Mouse (Mus musculus) hindbrain, embryonic 12.5 days (tissue): Measurements from ENCODE around the gene Rtn4rl1. TPM values are rescaled to one million over a fixed set of nuclear protein-coding genes. Genes with fewer than 3 reads are reported as not detected.

ENCODE experiments used
- ATAC-seq: fragments of 200-750 bp; cut with Nextera tagmentation; 2 replicates; pipeline ENCODE4 v1.8.0; 2017; ENCODE audit warnings: moderate TSS enrichment; ENCODE audit not compliant: low FRiP score
- H3K27ac ChIP-seq: fragments of 300-500 bp; sonication (generic); 2 replicates; pipeline ENCODE4 v1.5.1; 2016; ENCODE audit warnings: mild to moderate bottlenecking
- H3K27me3 ChIP-seq: fragments of 300-500 bp; sonication (generic); 2 replicates; pipeline ENCODE4 v1.6.1; 2016; ENCODE audit warnings: mild to moderate bottlenecking
- H3K36me3 ChIP-seq: fragments of 300-500 bp; sonication (generic); 2 replicates; pipeline ENCODE4 v1.6.1; 2016; ENCODE audit warnings: mild to moderate bottlenecking
- H3K4me1 ChIP-seq: fragments of 300-500 bp; sonication (generic); 2 replicates; pipeline ENCODE4 v1.6.1; 2016
- H3K4me2 ChIP-seq: fragments of 300-500 bp; sonication (generic); replicated peaks from 2 replicates; pipeline ENCODE4 v1.6.1; 2016; ENCODE audit warnings: mild to moderate bottlenecking
- H3K4me3 ChIP-seq: fragments of 300-500 bp; sonication (generic); 2 replicates; pipeline ENCODE4 v1.5.1; 2016; ENCODE audit warnings: mild to moderate bottlenecking
- H3K9ac ChIP-seq: fragments of 300-500 bp; sonication (generic); 2 replicates; pipeline ENCODE4 v1.6.1; 2016; ENCODE audit warnings: mild to moderate bottlenecking, moderate library complexity
- H3K9me3 ChIP-seq: fragments of 300-500 bp; sonication (generic); replicated peaks from 2 replicates; pipeline ENCODE4 v1.6.1; 2016; ENCODE audit warnings: mild to moderate bottlenecking
- whole genome bisulfite sequencing: fragments of 180-500 bp; shearing (Covaris S2); methylation state at CpG from one replicate; pipeline ENCODE4 v1.1.7; 2016; 5-methylcytosine and 5-hydroxymethylcytosine counted together
- polyA plus RNA-seq: library from polyadenylated mRNA; unstranded; fragments of >200 nt; fragmentation: Nextera tagmentation; extraction: Ambion mirVana; gene quantifications from 2 replicates; pipeline ENCODE4 v1.2.1, GENCODE M21; 2016

The Rtn4rl1 gene
- polyA plus RNA-seq, 1 experiment from 2014 or later, result 5.1 TPM

- WGBS, result 78% methylated on average over 6 of the region's 6 CpGs
- ATAC-seq, result no peak
- no peak overlapping the region for H3K4me3 ChIP-seq
These were observed 35.7 kb downstream of the Rtn4rl1 start for GRCm38 (mm10) chr11:75229289-75229688.

GRCm38 (mm10) chr11:75230272-75230760, 36.7 kb downstream of the Rtn4rl1 start:
- H3K27ac ChIP-seq, result no peak overlapping the region
- ATAC-seq, result no peak
- H3K9ac ChIP-seq, result no peak overlapping the region
- no peak overlapping the region for H3K4me2 ChIP-seq
- H3K4me1 ChIP-seq, result peaks cover 14% of the 10 kb centered on the region; the same call in 1 of the 2 replicates
- H3K9me3 ChIP-seq, result no peaks in the 10 kb centered on the region
- H3K36me3 ChIP-seq, result no peaks in the 10 kb centered on the region
- H3K27me3 ChIP-seq, result peaks cover 22% of the 10 kb centered on the region
- H3K4me3 ChIP-seq, result no peak overlapping the region
- WGBS, result 95% methylated on average over 6 of the region's 6 CpGs

More at GRCm38 (mm10) chr11:75229289-75229688, 35.7 kb downstream of the Rtn4rl1 start:
- Histone ChIP-seq H3K27me3 (peaks cover 15% of the 10 kb centered on the region; the same call in 1 of the 2 replicates), H3K4me2 (no peak overlapping the region), H3K9me3 (no peaks in the 10 kb centered on the region), H3K4me1 (peaks cover 7% of the 10 kb centered on the region; the same call in 1 of the 2 replicates), H3K9ac (no peak overlapping the region), H3K27ac (no peak overlapping the region), H3K36me3 (no peaks in the 10 kb centered on the region)

DNA sequence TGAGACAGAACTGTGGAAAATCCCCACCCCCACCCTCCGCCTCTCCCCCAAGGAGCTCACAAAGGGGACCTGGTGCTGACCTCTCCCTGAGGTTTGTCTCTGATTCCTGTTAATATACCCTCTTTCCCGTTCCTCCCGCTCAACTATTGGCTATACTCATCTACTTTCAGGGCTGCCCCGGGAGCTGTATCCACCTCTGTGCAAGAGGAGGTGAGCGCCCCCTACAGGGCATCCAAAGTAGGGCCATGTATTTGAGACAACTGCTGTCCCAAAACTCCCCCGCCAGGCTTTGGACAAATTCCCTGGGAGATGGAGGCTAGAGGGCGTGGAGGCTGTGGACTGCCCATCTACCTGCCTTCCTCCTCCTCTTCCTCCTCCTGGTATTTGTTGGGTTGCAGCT, 38.2 kb downstream of the Rtn4rl1 start:
- Histone ChIP-seq H3K27me3 (peaks cover 31% of the 10 kb centered on the region), H3K4me2 (no peak overlapping the region), H3K9me3 (no peaks in the 10 kb centered on the region), H3K4me3 (no peak overlapping the region), H3K27ac (no peak overlapping the region), H3K36me3 (no peaks in the 10 kb centered on the region), H3K9ac (no peak overlapping the region), H3K4me1 (peaks cover 14% of the 10 kb centered on the region; the same call in 1 of the 2 replicates)
- ATAC-seq, result no peak
- WGBS, result 9% methylated on average over 7 of the region's 7 CpGs

DNA sequence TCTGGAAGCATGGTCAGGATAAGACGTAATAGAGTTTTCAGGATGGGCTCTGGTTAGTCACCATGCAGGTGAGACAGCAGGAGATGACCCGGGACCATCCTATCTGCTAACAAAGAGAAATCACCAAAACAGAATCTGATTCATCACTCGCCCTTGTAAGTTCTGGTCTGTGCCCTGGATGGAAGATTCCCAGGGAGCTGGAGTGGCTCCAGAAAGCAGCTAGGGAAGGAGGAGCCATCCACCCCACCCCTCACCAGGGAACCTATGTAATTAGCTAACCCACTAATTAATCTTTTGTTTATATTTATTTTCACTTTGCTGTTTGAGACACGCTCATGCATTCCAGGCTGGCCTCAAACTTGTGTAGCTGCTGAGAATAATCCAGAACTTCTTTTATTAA, 38.9 kb downstream of the Rtn4rl1 start:
- H3K9me3 ChIP-seq, result no peaks in the 10 kb centered on the region
- 75% methylated on average over 4 of the region's 4 CpGs for WGBS
- peaks cover 31% of the 10 kb centered on the region for H3K27me3 ChIP-seq
- no peaks in the 10 kb centered on the region for H3K36me3 ChIP-seq
- H3K4me3 ChIP-seq, result no peak overlapping the region
- H3K4me1 ChIP-seq, result peaks cover 14% of the 10 kb centered on the region; the same call in 1 of the 2 replicates
- no peak for ATAC-seq
- H3K27ac ChIP-seq, result no peak overlapping the region
- no peak overlapping the region for H3K9ac ChIP-seq
- H3K4me2 ChIP-seq, result no peak overlapping the region

- H3K36me3 ChIP-seq, result no peaks in the 10 kb centered on the region
- no peak overlapping the region for H3K4me3 ChIP-seq
- H3K27me3 ChIP-seq, result peaks cover 31% of the 10 kb centered on the region
- 11% methylated on average over 16 of the region's 16 CpGs for WGBS
- peaks cover 14% of the 10 kb centered on the region; the same call in 1 of the 2 replicates for H3K4me1 ChIP-seq
- H3K27ac ChIP-seq, result no peak overlapping the region
- H3K9me3 ChIP-seq, result no peaks in the 10 kb centered on the region
- no peak overlapping the region for H3K9ac ChIP-seq
- no peak for ATAC-seq
- H3K4me2 ChIP-seq, result 0 out of 2 replicates have a peak overlapping the region, but pooled peaks have one; percentile 8
These were observed 41.2 kb downstream of the Rtn4rl1 start for GRCm38 (mm10) chr11:75234745-75235144.

- WGBS, result 70% methylated on average over 13 of the region's 13 CpGs
- Histone ChIP-seq H3K4me2 (no peak overlapping the region), H3K9ac (no peak overlapping the region)
These were observed 46.8 kb downstream of the Rtn4rl1 start for GRCm38 (mm10) chr11:75240158-75240934.

GRCm38 (mm10) chr11:75242710-75243255, 49.2 kb downstream of the Rtn4rl1 start:
- peaks cover 19% of the 10 kb centered on the region for H3K4me1 ChIP-seq
- peaks cover 3% of the 10 kb centered on the region; the same call in 1 of the 2 replicates for H3K27me3 ChIP-seq
- 86% methylated on average over 9 of the region's 9 CpGs for WGBS
- no peaks in the 10 kb centered on the region for H3K9me3 ChIP-seq
- no peaks in the 10 kb centered on the region for H3K36me3 ChIP-seq
- no peak overlapping the region for H3K4me2 ChIP-seq
- no peak overlapping the region for H3K4me3 ChIP-seq
- no peak overlapping the region for H3K9ac ChIP-seq
- no peak for ATAC-seq
- H3K27ac ChIP-seq, result no peak overlapping the region

More at GRCm38 (mm10) chr11:75240158-75240934, 46.8 kb downstream of the Rtn4rl1 start:
- peaks cover 11% of the 10 kb centered on the region for H3K27me3 ChIP-seq
- H3K4me1 ChIP-seq, result peaks cover 12% of the 10 kb centered on the region
- ATAC-seq, result no peak
- H3K9me3 ChIP-seq, result no peaks in the 10 kb centered on the region
- H3K4me3 ChIP-seq, result no peak overlapping the region
- H3K36me3 ChIP-seq, result no peaks in the 10 kb centered on the region
- no peak overlapping the region for H3K27ac ChIP-seq

DNA sequence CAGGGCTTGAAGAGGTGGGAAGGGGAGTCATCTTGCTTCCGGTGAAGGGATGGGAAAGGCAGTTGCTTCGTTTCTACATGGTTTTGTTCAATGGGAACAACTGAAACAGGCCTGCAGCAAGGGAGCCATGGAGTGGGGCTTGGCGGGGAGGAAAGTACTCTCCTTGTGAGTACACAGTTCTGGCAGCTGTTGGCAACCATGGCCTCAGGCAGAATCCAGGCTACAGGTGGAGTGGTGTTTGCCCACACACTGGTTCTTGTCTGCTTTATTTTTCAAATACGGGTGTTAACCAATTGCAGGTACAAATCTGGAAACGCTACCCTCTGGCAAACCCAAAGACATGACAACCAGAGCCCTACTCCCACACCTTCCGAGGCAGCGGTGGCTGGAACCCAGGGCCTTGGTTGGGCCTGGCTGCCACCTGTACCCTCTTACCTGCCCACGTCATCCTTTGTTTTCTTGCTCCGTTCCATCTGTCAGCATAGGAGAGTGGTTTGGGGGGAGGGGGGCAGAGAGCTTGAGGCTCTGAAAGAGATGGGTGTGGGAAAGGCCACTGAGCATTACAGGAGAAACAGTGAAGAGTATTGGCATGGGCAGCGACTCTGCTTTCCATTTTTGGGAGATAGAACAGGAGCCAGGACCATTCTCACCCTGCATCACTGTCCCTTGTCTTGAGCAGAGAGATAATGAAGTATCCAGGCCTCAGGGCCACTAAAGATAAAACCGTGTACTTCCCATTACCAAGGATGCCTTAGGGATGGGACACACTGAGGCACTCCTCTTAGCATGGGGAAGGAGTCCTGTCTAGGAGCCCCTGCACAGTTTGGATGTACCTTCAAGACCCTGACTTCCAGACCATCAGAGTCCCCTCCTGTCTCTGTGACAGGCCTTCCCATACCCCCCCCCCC, 51.0 kb downstream of the Rtn4rl1 start:
- H3K27ac ChIP-seq, result 0 out of 2 replicates have a peak overlapping the region, but pooled peaks have one; percentile 17
- H3K27me3 ChIP-seq, result peaks cover 3% of the 10 kb centered on the region; the same call in 1 of the 2 replicates
- no peak overlapping the region for H3K9ac ChIP-seq
- peaks cover 30% of the 10 kb centered on the region for H3K4me1 ChIP-seq
- H3K4me2 ChIP-seq, result no peak overlapping the region
- no peaks in the 10 kb centered on the region for H3K9me3 ChIP-seq
- H3K36me3 ChIP-seq, result no peaks in the 10 kb centered on the region
- 79% methylated on average over 11 of the region's 11 CpGs for WGBS
- ATAC-seq, result 0 out of 2 replicates have a peak, but pooled peaks have one; percentile 7
- H3K4me3 ChIP-seq, result no peak overlapping the region

- Histone ChIP-seq H3K27me3 (peaks cover 3% of the 10 kb centered on the region; the same call in 1 of the 2 replicates), H3K27ac (peak overlapping the region; percentile 17; the same call in 1 of the 2 replicates), H3K4me2 (no peak overlapping the region), H3K4me1 (peaks cover 26% of the 10 kb centered on the region), H3K9ac (no peak overlapping the region; the same call in 1 of the 2 replicates), H3K9me3 (no peaks in the 10 kb centered on the region), H3K36me3 (no peaks in the 10 kb centered on the region), H3K4me3 (no peak overlapping the region)
- WGBS, result 39% methylated on average over 16 of the region's 16 CpGs
- ATAC-seq, result peak; percentile 76
These were observed 52.1 kb downstream of the Rtn4rl1 start for GRCm38 (mm10) chr11:75245372-75246330.

DNA sequence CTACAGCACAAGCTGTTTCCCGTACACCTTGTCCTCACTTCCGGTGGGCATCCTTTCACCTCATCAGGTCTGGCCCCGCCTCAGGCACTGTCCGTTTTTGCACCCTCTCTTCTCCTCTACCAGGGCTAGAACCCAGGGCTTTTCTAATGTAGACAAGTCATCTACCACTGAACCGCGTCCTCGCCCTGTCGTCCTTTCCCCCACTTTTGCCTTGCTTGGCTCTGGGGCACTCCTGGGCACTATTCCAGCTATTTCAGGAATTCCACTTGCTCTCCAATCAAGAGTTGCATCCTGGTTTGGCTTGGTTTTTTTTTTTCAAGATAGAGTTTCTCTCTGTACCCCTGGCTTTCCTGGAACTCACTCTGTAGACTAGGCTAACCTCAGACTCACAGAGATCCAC, 53.0 kb downstream of the Rtn4rl1 start:
- Histone ChIP-seq H3K4me2 (no peak overlapping the region), H3K9me3 (no peaks in the 10 kb centered on the region), H3K4me1 (peaks cover 26% of the 10 kb centered on the region), H3K36me3 (no peaks in the 10 kb centered on the region), H3K4me3 (no peak overlapping the region), H3K27ac (no peak overlapping the region), H3K27me3 (peaks cover 3% of the 10 kb centered on the region; the same call in 1 of the 2 replicates), H3K9ac (no peak overlapping the region)
- no peak for ATAC-seq
- WGBS, result 86% methylated on average over 8 of the region's 8 CpGs
